Mouse (Mus musculus): ENCODE measurements around the gene Ankle2. TPM values are rescaled to one million over a fixed set of nuclear protein-coding genes. Genes with fewer than 3 reads are reported as not detected.
A peak's percentile ranks its signal among the peaks of the same experiment; 100 is the strongest.

Ankle2 gene
- polyA plus RNA-seq, 1 experiment = 10.0 TPM

- TF ChIP-seq CTCF (IDR thresholded peaks at IDR 0.05; ENCODE audit: extremely low read depth, insufficient read depth, insufficient read length, insufficient replicate concordance) = no peak
- no peak for TF ChIP-seq POLR2A (IDR thresholded peaks at IDR 0.05; ENCODE audit: low read depth, low read length)
- DNase-seq (ENCODE audit: low read depth in 1 of 2, low spot score in 2 of 2) = no peak
- H3K27ac ChIP-seq (ENCODE audit: insufficient read depth, low read length) = no peak overlapping the region
- no peaks in the 10 kb centered on the region for H3K4me1 ChIP-seq (ENCODE audit: control insufficient read depth, insufficient read depth, insufficient read length)
- no peak overlapping the region for H3K4me3 ChIP-seq (ENCODE audit: extremely low read depth, insufficient read depth, insufficient read length)
- H3K36me3 ChIP-seq (ENCODE audit: control insufficient read depth, insufficient read depth, low read length) = peaks cover 49% of the 10 kb centered on the region
- no peaks in the 10 kb centered on the region for H3K27me3 ChIP-seq (ENCODE audit: control insufficient read depth, insufficient read depth, low read length)
- 100% methylated on average over 2 of the region's 2 CpGs for WGBS
These were observed 13.3 kb downstream of the Ankle2 start for GRCm38 (mm10) chr5:110244091-110244490.

GRCm38 (mm10) chr5:110266941-110267340 lies 36.1 kb downstream of the Ankle2 start:
- no peak for DNase-seq (ENCODE audit: low read depth in 1 of 2, low spot score in 2 of 2)
- H3K4me3 ChIP-seq (ENCODE audit: extremely low read depth, insufficient read depth, insufficient read length) = no peak overlapping the region
- WGBS = 94% methylated on average over 4 of the region's 4 CpGs
- peaks cover 13% of the 10 kb centered on the region for H3K36me3 ChIP-seq (ENCODE audit: control insufficient read depth, insufficient read depth, low read length)
- TF ChIP-seq POLR2A (IDR thresholded peaks at IDR 0.05; ENCODE audit: low read depth, low read length) (no peak), CTCF (IDR thresholded peaks at IDR 0.05; ENCODE audit: extremely low read depth, insufficient read depth, insufficient read length, insufficient replicate concordance) (no peak)
- H3K4me1 ChIP-seq (ENCODE audit: control insufficient read depth, insufficient read depth, insufficient read length) = peaks cover 6% of the 10 kb centered on the region; the same call in 1 of the 2 replicates
- no peak overlapping the region for H3K27ac ChIP-seq (ENCODE audit: insufficient read depth, low read length)
- no peaks in the 10 kb centered on the region for H3K27me3 ChIP-seq (ENCODE audit: control insufficient read depth, insufficient read depth, low read length)

GRCm38 (mm10) chr5:110269141-110270101 lies 38.6 kb downstream of the Ankle2 start, which contains the start of gene Pgam5:
Gene Pgam5, minus strand, starts transcription at chr5:110269913.
- H3K4me1 ChIP-seq (ENCODE audit: control insufficient read depth, insufficient read depth, insufficient read length) = peaks cover 6% of the 10 kb centered on the region; the same call in 1 of the 2 replicates
- peak; percentile 76 to 79 for DNase-seq (ENCODE audit: low read depth in 1 of 2, low spot score in 2 of 2)
- H3K4me3 ChIP-seq (ENCODE audit: extremely low read depth, insufficient read depth, insufficient read length) = peak within 1 kb of the TSS; percentile 98
- WGBS = under 1% methylated on average over 66 of the region's 66 CpGs
- H3K27ac ChIP-seq (ENCODE audit: insufficient read depth, low read length) = peak within 1 kb of the TSS; percentile 52
- H3K36me3 ChIP-seq (ENCODE audit: control insufficient read depth, insufficient read depth, low read length) = peaks cover 13% of the 10 kb centered on the region
- no peaks in the 10 kb centered on the region for H3K27me3 ChIP-seq (ENCODE audit: control insufficient read depth, insufficient read depth, low read length)
- TF ChIP-seq CTCF (IDR thresholded peaks at IDR 0.05; ENCODE audit: extremely low read depth, insufficient read depth, insufficient read length, insufficient replicate concordance) (peak; percentile 94), POLR2A (IDR thresholded peaks at IDR 0.05; ENCODE audit: low read depth, low read length) (peak; percentile 37; the same call in 1 of the 2 replicates)

- Histone ChIP-seq H3K4me3 (ENCODE audit: extremely low read depth, insufficient read depth, insufficient read length) (no peak overlapping the region), H3K27me3 (ENCODE audit: control insufficient read depth, insufficient read depth, low read length) (no peaks in the 10 kb centered on the region), H3K4me1 (ENCODE audit: control insufficient read depth, insufficient read depth, insufficient read length) (peaks cover 6% of the 10 kb centered on the region; the same call in 1 of the 2 replicates), H3K36me3 (ENCODE audit: control insufficient read depth, insufficient read depth, low read length) (peaks cover 6% of the 10 kb centered on the region), H3K27ac (ENCODE audit: insufficient read depth, low read length) (no peak overlapping the region)
- WGBS = 96% methylated on average over 6 of the region's 6 CpGs
- no peak for TF ChIP-seq POLR2A (IDR thresholded peaks at IDR 0.05; ENCODE audit: low read depth, low read length)
- no peak for DNase-seq (ENCODE audit: low read depth in 1 of 2, low spot score in 2 of 2)
These were observed 39.4 kb downstream of the Ankle2 start for GRCm38 (mm10) chr5:110270242-110270641.

GRCm38 (mm10) chr5:110274147-110274546 lies 43.3 kb downstream of the Ankle2 start:
- Histone ChIP-seq H3K27me3 (ENCODE audit: control insufficient read depth, insufficient read depth, low read length) (no peaks in the 10 kb centered on the region), H3K27ac (ENCODE audit: insufficient read depth, low read length) (no peak overlapping the region), H3K4me1 (ENCODE audit: control insufficient read depth, insufficient read depth, insufficient read length) (0 out of 2 replicates have a peak, but pooled peaks cover under 1% of the 10 kb centered on the region), H3K4me3 (ENCODE audit: extremely low read depth, insufficient read depth, insufficient read length) (no peak overlapping the region), H3K36me3 (ENCODE audit: control insufficient read depth, insufficient read depth, low read length) (no peaks in the 10 kb centered on the region)
- TF ChIP-seq POLR2A (IDR thresholded peaks at IDR 0.05; ENCODE audit: low read depth, low read length) = no peak
- TF ChIP-seq CTCF (IDR thresholded peaks at IDR 0.05; ENCODE audit: extremely low read depth, insufficient read depth, insufficient read length, insufficient replicate concordance) = no peak
- DNase-seq (ENCODE audit: low read depth in 1 of 2, low spot score in 2 of 2) = no peak
- 77% methylated on average over 4 of the region's 4 CpGs for WGBS

GRCm38 (mm10) chr5:110274846-110275245 lies 44.0 kb downstream of the Ankle2 start:
- no peak for TF ChIP-seq POLR2A (IDR thresholded peaks at IDR 0.05; ENCODE audit: low read depth, low read length)
- Histone ChIP-seq H3K27me3 (ENCODE audit: control insufficient read depth, insufficient read depth, low read length) (no peaks in the 10 kb centered on the region), H3K27ac (ENCODE audit: insufficient read depth, low read length) (no peak overlapping the region), H3K4me1 (ENCODE audit: control insufficient read depth, insufficient read depth, insufficient read length) (no peaks in the 10 kb centered on the region), H3K4me3 (ENCODE audit: extremely low read depth, insufficient read depth, insufficient read length) (no peak overlapping the region), H3K36me3 (ENCODE audit: control insufficient read depth, insufficient read depth, low read length) (no peaks in the 10 kb centered on the region)
- 80% methylated on average over 2 of the region's 2 CpGs for WGBS
- no peak for DNase-seq (ENCODE audit: low read depth in 1 of 2, low spot score in 2 of 2)

- TF ChIP-seq CTCF (IDR thresholded peaks at IDR 0.05; ENCODE audit: extremely low read depth, insufficient read depth, insufficient read length, insufficient replicate concordance) (no peak), POLR2A (IDR thresholded peaks at IDR 0.05; ENCODE audit: low read depth, low read length) (no peak)
- no peaks in the 10 kb centered on the region for H3K27me3 ChIP-seq (ENCODE audit: control insufficient read depth, insufficient read depth, low read length)
- no peaks in the 10 kb centered on the region for H3K36me3 ChIP-seq (ENCODE audit: control insufficient read depth, insufficient read depth, low read length)
- no peak overlapping the region for H3K27ac ChIP-seq (ENCODE audit: insufficient read depth, low read length)
- no peak for DNase-seq (ENCODE audit: low read depth in 1 of 2, low spot score in 2 of 2)
- 89% methylated on average over 2 of the region's 2 CpGs for WGBS
- no peak overlapping the region for H3K4me3 ChIP-seq (ENCODE audit: extremely low read depth, insufficient read depth, insufficient read length)
- H3K4me1 ChIP-seq (ENCODE audit: control insufficient read depth, insufficient read depth, insufficient read length) = no peaks in the 10 kb centered on the region
These were observed 45.6 kb downstream of the Ankle2 start for GRCm38 (mm10) chr5:110276391-110276790.
